Mouse (Mus musculus) left cerebral cortex, adult 9 months (tissue): ENCODE results near the gene Bcor.
A peak's percentile ranks its signal among the peaks of the same experiment; 100 is the strongest.

Experiments
- DNase-seq, 2 experiments: peaks; one replicate each; pipeline ENCODE4 v3.0.0; 2022; ENCODE audit warnings: low spot score in 2 of 2

Bcor gene

GRCm38 (mm10) chrX:12151269-12151995, 8.7 kb downstream of the Bcor start:
- DNase-seq, result no peak

- DNase-seq, result no peak
These were observed 9.7 kb downstream of the Bcor start for GRCm38 (mm10) chrX:12150425-12150824.

GRCm38 (mm10) chrX:12146263-12146662, 13.9 kb downstream of the Bcor start:
- no peak for DNase-seq

- DNase-seq, result no peak
These were observed 17.3 kb downstream of the Bcor start for GRCm38 (mm10) chrX:12142832-12143231.

GRCm38 (mm10) chrX:12140086-12140740, 19.9 kb downstream of the Bcor start:
- no peak for DNase-seq

GRCm38 (mm10) chrX:12138266-12138665, 21.9 kb downstream of the Bcor start:
- no peak for DNase-seq

GRCm38 (mm10) chrX:12137121-12137521, 23.0 kb downstream of the Bcor start:
- DNase-seq, result no peak

GRCm38 (mm10) chrX:12136261-12137101, 23.7 kb downstream of the Bcor start:
- no peak for DNase-seq

- DNase-seq, result no peak
These were observed 24.7 kb downstream of the Bcor start for GRCm38 (mm10) chrX:12135121-12136111.

- no peak for DNase-seq
These were observed 25.6 kb downstream of the Bcor start for GRCm38 (mm10) chrX:12134541-12134940.

GRCm38 (mm10) chrX:12133836-12134431, 26.2 kb downstream of the Bcor start:
- DNase-seq, result no peak

- DNase-seq, result no peak
These were observed 26.8 kb downstream of the Bcor start for GRCm38 (mm10) chrX:12133178-12133835.

- no peak for DNase-seq
These were observed 27.5 kb downstream of the Bcor start for GRCm38 (mm10) chrX:12132541-12133177.

- DNase-seq, result no peak
These were observed 30.0 kb downstream of the Bcor start for GRCm38 (mm10) chrX:12129828-12130809.

GRCm38 (mm10) chrX:12129230-12129629, 30.9 kb downstream of the Bcor start:
- DNase-seq, result peak in 1 of 2 experiments; percentile 53

GRCm38 (mm10) chrX:12128165-12129083, 31.7 kb downstream of the Bcor start:
- DNase-seq, result no peak

- no peak for DNase-seq
These were observed 32.4 kb downstream of the Bcor start for GRCm38 (mm10) chrX:12127799-12128164.
